Mouse (Mus musculus): Measurements from ENCODE around the gene Rfx2.

DNA sequence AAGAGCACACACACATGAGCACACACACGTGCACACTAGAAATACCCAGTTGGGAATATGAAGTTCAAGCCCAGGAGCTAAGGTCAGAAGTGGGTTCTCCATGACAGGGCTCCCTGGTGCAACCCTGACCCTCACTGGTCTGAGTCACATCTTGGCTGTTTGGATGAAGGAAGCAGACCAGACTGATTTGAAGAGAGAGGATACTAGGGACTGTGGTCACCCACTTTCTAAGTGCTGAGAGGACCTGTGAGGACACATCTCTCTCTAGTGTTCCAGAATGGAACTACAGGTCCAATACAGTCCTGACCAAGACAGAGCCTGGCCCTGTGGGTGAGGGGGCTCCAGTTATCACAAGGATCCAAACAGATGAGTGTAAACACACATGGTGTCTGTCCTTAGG, 25.0 kb downstream of the Rfx2 start:
- no peak for TF ChIP-seq POLR2A (IDR thresholded peaks at IDR 0.05; ENCODE audit: low read depth, low read length)
- TF ChIP-seq CTCF (IDR thresholded peaks at IDR 0.05; ENCODE audit: extremely low read depth, insufficient read length, insufficient replicate concordance, low read depth, low read length), result no peak
